Mouse (Mus musculus): ENCODE results near the gene Dscam.
A peak's percentile ranks its signal among the peaks of the same experiment; 100 is the strongest.

The Dscam gene

DNA sequence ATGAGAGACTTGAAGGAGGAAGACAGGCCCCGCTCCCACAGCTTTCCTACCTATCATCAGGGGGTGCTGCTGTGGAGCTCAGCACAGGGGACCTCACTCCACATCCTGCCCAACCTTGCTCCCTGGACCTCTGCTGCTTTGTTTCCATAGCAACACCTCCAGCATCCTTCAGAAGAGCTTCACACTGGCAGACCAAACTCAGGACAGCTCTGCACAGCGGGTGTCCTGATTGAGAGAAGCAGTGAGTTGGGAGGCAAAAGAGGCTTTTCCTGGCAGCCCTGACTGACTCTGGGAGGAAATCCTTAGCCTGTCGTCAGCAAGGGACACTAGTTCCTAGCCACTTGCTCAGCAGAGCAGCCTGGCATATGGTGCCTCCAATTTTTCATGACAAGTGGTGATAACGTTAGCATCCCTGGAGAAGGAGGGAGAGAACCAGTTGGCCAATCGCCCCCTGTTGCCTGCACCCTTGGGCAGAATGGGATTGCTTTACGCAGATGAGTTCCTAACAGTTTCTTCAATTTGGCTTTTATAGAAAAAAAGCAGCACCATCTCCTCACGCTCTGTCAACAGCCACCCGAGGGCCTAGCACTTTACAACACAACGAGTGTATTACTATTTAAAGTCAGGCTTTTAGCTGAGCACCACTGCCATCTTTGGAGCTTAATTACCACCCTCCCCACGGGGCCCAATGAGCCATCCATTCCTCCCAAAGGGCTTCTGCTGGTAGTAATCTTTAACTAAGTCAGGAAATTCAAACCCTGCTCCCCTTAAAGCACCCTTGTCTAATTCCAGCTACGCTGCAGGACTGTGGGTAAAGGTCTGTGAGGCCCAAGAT, 224.9 kb downstream of the Dscam start:
- peak in 1 of 2 experiments; percentile 8 for DNase-seq (ENCODE audit: low spot score in 2 of 2)

DNA sequence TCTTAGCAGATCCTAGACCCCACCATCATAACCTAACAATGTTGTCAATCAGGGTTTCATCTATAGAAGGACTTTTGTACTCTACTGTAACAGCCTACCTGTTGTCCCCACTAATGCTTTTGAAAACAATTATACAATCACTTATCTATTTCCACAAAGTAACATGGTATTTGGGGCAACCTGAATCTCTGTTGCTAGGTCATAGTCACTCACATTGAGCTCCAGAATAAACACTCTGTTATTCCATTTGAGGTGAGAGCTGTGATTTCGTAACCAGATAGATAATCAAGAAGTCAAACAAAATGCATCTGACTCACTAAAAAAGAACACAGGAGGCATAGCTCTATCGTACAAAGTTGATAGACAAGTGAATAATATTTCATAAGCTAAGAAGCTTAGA, 226.9 kb downstream of the Dscam start:
- DNase-seq (ENCODE audit: low spot score in 2 of 2), result no peak

GRCm38 (mm10) chr16:96934795-96935194, 235.8 kb downstream of the Dscam start:
- no peak for DNase-seq (ENCODE audit: low spot score in 2 of 2)

DNA sequence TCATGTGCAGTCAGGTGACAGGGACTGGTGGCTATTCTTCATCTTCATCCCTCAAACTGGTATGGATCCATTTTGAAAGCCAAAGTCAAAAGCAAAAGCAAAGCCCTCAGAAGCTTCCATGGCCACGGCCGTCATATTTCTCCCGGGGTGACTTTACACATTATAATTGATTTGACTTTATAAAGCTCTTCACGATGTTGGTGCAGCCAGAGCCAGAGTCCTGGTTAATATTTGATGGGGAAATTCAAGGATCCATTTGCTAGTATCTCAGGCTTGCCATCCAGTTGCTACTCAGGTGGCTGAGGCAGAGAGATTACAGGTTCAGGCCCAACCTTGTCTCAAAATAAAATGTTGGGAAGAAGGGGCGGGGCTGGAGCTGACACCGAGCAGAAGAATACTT, 238.3 kb downstream of the Dscam start:
- DNase-seq (ENCODE audit: low spot score in 2 of 2), result no peak

GRCm38 (mm10) chr16:96931771-96932170, 238.8 kb downstream of the Dscam start:
- DNase-seq (ENCODE audit: low spot score in 2 of 2), result no peak

GRCm38 (mm10) chr16:96928011-96928410, 242.5 kb downstream of the Dscam start:
- no peak for DNase-seq (ENCODE audit: low spot score in 2 of 2)

GRCm38 (mm10) chr16:96927408-96927807, 243.1 kb downstream of the Dscam start:
- DNase-seq (ENCODE audit: low spot score in 2 of 2), result no peak

DNA sequence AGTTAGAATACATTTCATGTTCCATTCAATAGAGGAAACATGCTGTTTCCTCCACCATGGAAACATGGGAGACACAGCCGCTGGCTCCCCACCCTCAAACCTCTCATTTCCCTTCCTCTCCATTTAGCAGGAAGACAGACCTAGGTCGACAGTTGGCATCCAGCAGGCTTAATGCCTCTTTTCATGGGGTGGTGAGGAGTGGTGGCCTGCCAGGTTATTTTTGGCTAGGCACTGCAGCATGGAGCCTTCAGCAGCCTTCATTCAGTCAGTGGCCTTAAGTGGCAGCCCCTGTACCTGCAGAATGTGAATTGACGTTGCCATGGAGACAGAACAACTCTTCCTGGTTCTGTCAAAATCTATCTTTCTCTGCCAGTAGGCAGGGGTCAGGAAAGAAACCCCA, 243.6 kb downstream of the Dscam start:
- no peak for DNase-seq (ENCODE audit: low spot score in 2 of 2)

DNA sequence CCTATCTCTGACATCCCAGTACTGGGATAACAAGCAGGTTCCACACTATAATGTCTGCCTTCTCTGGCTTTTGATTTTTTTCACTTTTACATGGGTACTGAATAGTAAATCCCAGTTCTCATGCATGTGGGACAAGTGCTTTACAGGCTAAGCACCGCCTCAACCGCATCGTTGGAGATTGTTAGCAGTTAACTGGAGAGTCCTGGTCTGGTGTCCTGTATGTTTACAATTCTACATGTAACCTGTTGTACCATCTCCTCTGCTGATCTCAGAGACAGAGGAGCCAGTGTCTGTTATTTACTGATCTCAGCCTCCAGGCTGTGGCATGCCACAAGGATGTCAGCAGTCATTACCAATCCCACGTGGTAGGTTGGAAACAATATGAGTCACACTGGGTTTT, 246.6 kb downstream of the Dscam start:
- no peak for DNase-seq (ENCODE audit: low spot score in 2 of 2)

DNA sequence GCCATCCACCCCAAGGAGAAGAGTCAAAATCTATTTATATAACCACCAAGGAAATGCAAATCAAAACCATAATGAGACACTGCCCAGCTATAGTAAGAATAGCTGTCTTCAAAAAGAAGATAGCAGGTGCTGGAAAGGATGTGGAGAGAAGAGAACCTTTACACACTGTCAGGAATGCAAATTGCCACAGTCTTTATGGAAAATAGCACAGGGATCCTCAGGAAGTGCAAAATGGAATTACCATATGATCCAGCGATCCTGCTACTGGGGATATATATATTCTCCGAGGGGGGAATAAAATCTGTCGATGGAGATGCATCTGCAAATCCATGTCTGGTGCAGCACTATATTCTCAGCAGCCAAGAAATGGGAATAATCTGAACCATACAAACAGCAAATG, 256.1 kb downstream of the Dscam start:
- DNase-seq (ENCODE audit: low spot score in 2 of 2), result no peak

GRCm38 (mm10) chr16:96912836-96913235, 257.7 kb downstream of the Dscam start:
- DNase-seq (ENCODE audit: low spot score in 2 of 2), result no peak

- no peak for DNase-seq (ENCODE audit: low spot score in 2 of 2)
These were observed 258.4 kb downstream of the Dscam start for GRCm38 (mm10) chr16:96912103-96912502.

DNA sequence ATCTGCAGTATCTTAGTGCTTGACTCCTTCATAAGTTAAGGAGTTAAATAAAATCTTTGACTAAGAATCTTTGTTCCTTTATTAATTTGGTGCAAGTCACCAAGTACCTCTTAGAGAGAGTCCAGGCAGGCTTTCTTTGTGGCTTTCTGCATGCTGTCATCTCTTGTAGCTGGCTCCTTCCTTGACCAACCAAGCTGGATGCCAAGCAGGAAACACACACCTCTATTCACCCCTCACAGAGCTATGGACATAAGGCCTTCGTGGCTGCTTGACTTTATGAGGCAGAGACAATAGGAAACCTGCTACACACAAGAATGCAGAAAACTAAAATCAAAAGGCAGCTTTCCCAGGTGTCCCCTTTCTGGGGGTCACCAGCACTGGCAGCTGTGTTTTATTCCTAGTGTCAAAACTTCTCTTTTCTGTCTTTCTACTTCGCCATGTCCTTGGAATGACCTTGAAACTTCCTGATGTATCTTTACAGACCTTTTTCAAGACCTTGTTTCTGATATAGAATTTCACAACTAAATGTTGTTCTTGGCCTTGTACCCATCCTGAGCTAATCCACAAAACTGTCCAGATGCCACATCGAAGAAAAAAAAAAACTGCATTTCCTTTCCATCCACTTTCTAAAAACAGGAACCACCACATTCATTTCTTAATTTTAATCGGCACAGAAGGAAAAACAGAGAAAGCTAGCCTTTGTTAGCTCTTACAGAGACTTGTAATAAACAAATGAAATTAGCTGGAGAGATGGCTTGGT, 260.0 kb downstream of the Dscam start:
- DNase-seq (ENCODE audit: low spot score in 2 of 2), result no peak

DNA sequence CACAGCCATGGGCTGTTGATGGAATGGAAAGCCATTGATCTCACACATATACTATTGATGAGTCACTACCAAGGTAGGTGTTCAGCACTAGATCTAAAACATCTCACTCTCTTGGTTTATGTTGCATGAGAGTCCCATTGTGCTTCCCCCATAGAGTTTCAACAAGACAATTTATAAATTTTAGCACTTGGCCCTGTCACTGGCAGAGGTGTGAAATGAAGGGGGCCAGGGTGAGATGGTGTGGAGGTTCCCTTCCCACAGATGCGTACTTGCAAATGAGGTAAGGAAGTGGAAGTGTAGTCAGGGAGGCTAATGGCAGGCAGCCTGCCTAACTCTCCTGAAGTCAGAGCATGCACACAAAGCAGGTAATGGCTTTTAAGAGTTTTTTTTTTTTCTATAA, 262.7 kb downstream of the Dscam start:
- DNase-seq (ENCODE audit: low spot score in 2 of 2), result no peak

DNA sequence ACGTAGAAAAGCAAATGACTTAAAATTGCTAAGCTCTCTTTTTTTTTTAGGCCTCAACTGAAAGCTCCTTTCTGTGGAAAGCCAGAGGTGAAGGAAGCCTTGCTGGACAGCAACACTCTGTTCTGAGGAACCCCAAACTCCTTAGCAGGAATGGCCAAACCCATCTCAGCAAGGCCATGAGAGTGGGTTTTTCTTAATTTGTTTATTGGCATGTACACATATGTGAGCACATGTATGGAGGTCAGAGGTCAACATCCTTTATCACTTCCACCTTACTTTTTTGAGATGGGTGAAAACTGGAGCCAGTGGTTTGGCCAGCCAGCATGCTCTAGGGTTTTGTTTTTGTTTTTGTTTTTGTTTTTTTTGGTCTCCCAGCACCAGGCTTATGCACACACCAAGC, 263.5 kb downstream of the Dscam start:
- DNase-seq (ENCODE audit: low spot score in 2 of 2), result no peak

- DNase-seq (ENCODE audit: low spot score in 2 of 2), result no peak
These were observed 263.9 kb downstream of the Dscam start for GRCm38 (mm10) chr16:96906630-96907029.

DNA sequence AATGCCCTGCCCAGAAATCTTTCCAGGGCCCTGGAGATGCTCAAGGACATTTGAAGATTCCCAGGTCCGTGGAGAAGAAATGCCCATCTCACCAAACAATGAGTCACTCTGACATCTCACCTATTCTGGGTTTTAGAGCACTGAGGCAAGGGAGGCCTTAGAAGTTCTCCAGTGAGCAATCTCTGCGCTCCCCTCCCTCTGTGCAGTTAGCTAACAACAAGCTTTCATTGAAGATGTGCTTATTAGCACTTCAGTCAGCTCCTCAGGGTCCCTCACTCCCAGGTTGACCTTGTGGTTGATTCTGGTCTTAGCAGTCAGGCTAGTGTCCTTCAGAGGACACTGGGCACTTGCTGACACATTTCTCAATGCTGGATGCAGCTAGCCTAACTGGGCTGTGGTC, 265.8 kb downstream of the Dscam start:
- no peak for DNase-seq (ENCODE audit: low spot score in 2 of 2)

DNA sequence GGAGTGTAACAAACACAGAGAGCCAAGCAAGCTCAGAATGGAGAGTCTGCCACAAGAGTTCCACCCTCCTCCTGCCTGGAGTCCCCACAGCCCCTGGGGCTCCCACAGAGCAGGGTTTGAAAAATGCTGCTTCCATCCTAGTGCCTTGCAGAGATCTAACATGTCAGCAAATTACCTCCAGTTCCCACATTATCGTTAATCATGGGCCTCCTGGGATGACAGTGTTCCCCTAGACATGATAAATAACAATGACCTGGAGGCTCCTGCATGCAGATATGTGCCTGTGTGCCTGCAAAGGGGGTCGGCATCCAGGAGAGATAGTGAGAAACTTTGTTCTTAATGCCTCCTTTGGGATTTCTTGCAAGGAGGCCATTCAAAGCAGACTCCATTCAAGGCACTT, 266.2 kb downstream of the Dscam start:
- no peak for DNase-seq (ENCODE audit: low spot score in 2 of 2)

DNA sequence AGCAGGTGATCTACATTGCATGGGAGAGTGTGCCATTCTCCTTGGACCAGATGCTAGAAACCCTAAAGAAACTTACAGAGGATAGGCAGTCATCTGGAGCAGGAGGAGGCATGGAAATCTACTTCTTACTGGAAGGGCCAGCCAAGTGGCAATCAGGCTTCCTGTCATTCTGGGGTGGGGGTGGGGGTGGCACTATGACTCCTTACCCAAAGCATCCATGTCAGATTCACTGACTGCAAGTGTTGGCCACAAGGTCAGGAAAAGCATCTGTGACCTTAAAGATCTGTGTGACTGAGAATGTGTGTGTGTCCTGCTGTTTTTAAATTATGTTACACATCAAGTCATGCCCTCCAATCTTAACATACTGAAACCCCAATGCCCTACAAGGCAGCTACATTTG, 268.0 kb downstream of the Dscam start:
- no peak for DNase-seq (ENCODE audit: low spot score in 2 of 2)

GRCm38 (mm10) chr16:96901234-96902014, 269.1 kb downstream of the Dscam start:
- DNase-seq (ENCODE audit: low spot score in 2 of 2), result no peak

DNA sequence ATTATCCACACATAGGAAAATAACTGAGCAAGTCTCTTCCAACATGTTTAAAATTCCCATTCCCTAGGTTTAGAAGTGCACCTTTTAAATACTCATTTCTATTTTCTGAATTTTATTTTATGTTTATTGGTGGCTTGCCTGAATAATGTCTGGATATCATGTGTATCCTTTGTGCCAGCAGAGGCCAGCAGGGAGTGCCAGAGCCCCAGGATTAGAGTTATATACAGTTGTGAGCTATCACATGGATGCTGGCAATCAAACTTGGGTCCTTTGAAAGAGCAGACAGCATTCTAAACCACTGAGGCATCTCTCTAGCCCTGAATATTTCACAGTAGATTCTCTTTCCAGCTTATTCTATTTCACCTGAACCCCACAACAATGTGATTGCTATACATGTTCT, 271.2 kb downstream of the Dscam start:
- DNase-seq (ENCODE audit: low spot score in 2 of 2), result no peak

- no peak for DNase-seq (ENCODE audit: low spot score in 2 of 2)
These were observed 273.9 kb downstream of the Dscam start for GRCm38 (mm10) chr16:96896510-96897133.
